Mouse (Mus musculus) liver, embryonic 14.5 days (tissue): ENCODE measurements around the gene Elmo2.

Experiments
- CTCF ChIP-seq: IDR thresholded peaks from 2 replicates; pipeline ENCODE4 v1.5.1; 2016; ENCODE audit warnings: antibody characterized with exemption, low read depth, control low read depth
- EP300 ChIP-seq: IDR thresholded peaks from 2 replicates; pipeline ENCODE4 v1.6.1; 2016; ENCODE audit warnings: antibody characterized with exemption, low read depth

- TF ChIP-seq CTCF (no peak), EP300 (no peak)
These were observed 25.7 kb upstream of the Elmo2 start for GRCm38 (mm10) chr2:165351828-165352513.
